Mouse (Mus musculus): ENCODE measurements around the gene Olfr600.
"Not testable (repeated sequence)": the region's sequence is repeated elsewhere in the genome, so short reads cannot be mapped to it uniquely, and the experiment has no call there.

- not testable (repeated sequence) for TF ChIP-seq CTCF (IDR thresholded peaks at IDR 0.05; ENCODE audit: control insufficient read depth, insufficient read depth, insufficient replicate concordance, low read depth, low read length); POLR2A (IDR thresholded peaks at IDR 0.05; ENCODE audit: control insufficient read depth, low read depth, low read length)
These were observed 33.5 kb downstream of the Olfr600 start, which contains the start of gene Olfr597 for GRCm38 (mm10) chr7:103316015-103316414.

All from testis, adult 2 months (tissue).